Mouse (Mus musculus) neural tube, embryonic 12.5 days (tissue): ENCODE results near the gene Arg1. TPM values are rescaled to one million over a fixed set of nuclear protein-coding genes. Genes with fewer than 3 reads are reported as not detected.

Experiments
- ATAC-seq: fragments of 200-750 bp; cut with Nextera tagmentation; 2 replicates; pipeline ENCODE4 v1.8.0; 2017; ENCODE audit warnings: low read depth, mild to moderate bottlenecking, moderate TSS enrichment, moderate library complexity; ENCODE audit not compliant: low FRiP score
- H3K27ac ChIP-seq: fragments of 300-500 bp; sonication (generic); 2 replicates; pipeline ENCODE4 v1.5.1; 2016
- H3K27me3 ChIP-seq: fragments of 300-500 bp; sonication (generic); replicated peaks from 2 replicates; pipeline ENCODE4 v1.6.1; 2016; ENCODE audit warnings: mild to moderate bottlenecking
- H3K36me3 ChIP-seq: fragments of 300-500 bp; sonication (generic); 2 replicates; pipeline ENCODE4 v1.6.1; 2016; ENCODE audit warnings: mild to moderate bottlenecking
- H3K4me1 ChIP-seq: fragments of 300-500 bp; sonication (generic); 2 replicates; pipeline ENCODE4 v1.6.1; 2016
- H3K4me2 ChIP-seq: fragments of 300-500 bp; sonication (generic); replicated peaks from 2 replicates; pipeline ENCODE4 v1.6.1; 2016; ENCODE audit warnings: mild to moderate bottlenecking
- H3K4me3 ChIP-seq: fragments of 300-500 bp; sonication (generic); 2 replicates; pipeline ENCODE4 v1.5.1; 2016
- H3K9ac ChIP-seq: fragments of 300-500 bp; sonication (generic); 2 replicates; pipeline ENCODE4 v1.6.1; 2016; ENCODE audit warnings: mild to moderate bottlenecking
- H3K9me3 ChIP-seq: fragments of 300-500 bp; sonication (generic); 2 replicates; pipeline ENCODE4 v1.6.1; 2016; ENCODE audit warnings: mild to moderate bottlenecking
- WGBS: fragments of 180-500 bp; shearing (Covaris S2); methylation state at CpG from one replicate; pipeline ENCODE4 v1.1.7; 2016; 5-methylcytosine and 5-hydroxymethylcytosine counted together
- polyA plus RNA-seq: library from polyadenylated mRNA; unstranded; fragments of >200 nt; fragmentation: Nextera tagmentation; extraction: Ambion mirVana; gene quantifications from 2 replicates; pipeline ENCODE4 v1.2.1, GENCODE M21; 2016

Arg1 gene
- polyA plus RNA-seq, 1 experiment from 2014 or later, result 9.2 TPM

DNA sequence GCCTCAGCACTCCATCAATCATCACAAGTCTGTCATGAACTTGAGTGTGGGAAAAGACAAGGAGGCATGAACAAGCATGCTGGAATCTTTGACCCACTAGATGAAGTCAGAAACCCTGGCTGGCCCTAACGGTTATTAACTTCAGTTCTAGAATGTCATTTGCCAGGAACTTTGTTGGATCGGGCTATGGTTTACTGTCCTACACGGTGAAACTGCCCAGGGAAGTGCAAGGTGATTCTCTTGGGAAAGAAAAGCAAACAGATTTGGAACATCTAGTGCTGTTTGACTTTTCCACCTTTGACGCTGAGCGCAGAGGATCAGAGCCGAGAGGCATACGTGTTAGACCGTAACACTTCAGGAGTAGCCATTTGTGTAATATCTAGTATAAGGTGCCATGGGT, 24.3 kb upstream of the Arg1 start:
- no peaks in the 10 kb centered on the region for H3K9me3 ChIP-seq
- H3K36me3 ChIP-seq, result no peaks in the 10 kb centered on the region
- H3K4me3 ChIP-seq, result no peak overlapping the region
- H3K4me2 ChIP-seq, result no peak overlapping the region
- no peak overlapping the region for H3K9ac ChIP-seq
- no peak for ATAC-seq
- WGBS, result 91% methylated on average over 8 of the region's 8 CpGs
- H3K27ac ChIP-seq, result no peak overlapping the region
- no peaks in the 10 kb centered on the region for H3K27me3 ChIP-seq
- H3K4me1 ChIP-seq, result no peaks in the 10 kb centered on the region

DNA sequence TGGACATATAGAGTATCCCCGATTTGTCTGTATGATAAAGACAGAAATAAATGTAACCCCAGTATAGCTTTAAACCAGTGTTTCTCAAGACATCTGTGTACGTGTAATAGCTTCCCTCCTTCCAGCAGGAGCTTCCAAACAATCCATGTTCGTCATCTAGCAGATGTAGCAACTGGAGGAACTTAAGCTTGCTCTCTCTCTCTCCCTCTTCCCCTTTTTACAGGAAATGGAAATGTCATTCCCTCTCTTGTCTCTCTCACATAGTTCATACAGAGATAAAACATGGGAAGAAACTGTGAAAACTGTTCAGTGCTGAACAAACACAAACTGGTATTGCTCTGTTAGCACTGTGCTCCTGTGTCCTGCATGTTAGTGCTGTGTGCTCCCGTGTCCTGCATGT, 22.9 kb upstream of the Arg1 start:
- no peaks in the 10 kb centered on the region for H3K27me3 ChIP-seq
- WGBS, result 78% methylated on average over 4 of the region's 4 CpGs
- no peak overlapping the region for H3K4me2 ChIP-seq
- no peaks in the 10 kb centered on the region for H3K4me1 ChIP-seq
- no peaks in the 10 kb centered on the region for H3K36me3 ChIP-seq
- ATAC-seq, result no peak
- H3K4me3 ChIP-seq, result no peak overlapping the region
- H3K9me3 ChIP-seq, result no peaks in the 10 kb centered on the region
- H3K27ac ChIP-seq, result no peak overlapping the region
- H3K9ac ChIP-seq, result no peak overlapping the region

DNA sequence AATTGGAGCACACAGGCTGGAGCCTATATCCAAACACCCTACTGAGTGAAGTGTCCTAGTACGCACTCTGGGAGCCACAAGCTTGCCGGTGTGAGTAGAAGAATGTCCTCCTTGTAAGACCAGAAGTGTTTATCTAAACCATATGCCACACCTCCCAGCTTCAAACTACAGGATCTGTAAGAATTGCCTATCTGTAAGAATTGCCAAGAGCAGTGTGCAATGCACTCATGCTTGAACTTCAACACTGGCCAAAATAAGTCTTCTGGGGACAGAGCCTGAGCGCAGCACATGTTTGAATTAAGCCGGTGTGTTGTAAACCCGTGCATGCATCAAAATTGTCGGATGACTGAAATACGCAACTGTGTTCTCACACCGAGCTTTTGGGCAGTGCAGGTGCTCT, 21.0 kb upstream of the Arg1 start:
- Histone ChIP-seq H3K27me3 (no peaks in the 10 kb centered on the region), H3K4me3 (no peak overlapping the region), H3K36me3 (no peaks in the 10 kb centered on the region), H3K4me1 (no peaks in the 10 kb centered on the region), H3K9ac (no peak overlapping the region), H3K9me3 (no peaks in the 10 kb centered on the region), H3K27ac (no peak overlapping the region), H3K4me2 (no peak overlapping the region)
- 82% methylated on average over 8 of the region's 8 CpGs for WGBS
- no peak for ATAC-seq

DNA sequence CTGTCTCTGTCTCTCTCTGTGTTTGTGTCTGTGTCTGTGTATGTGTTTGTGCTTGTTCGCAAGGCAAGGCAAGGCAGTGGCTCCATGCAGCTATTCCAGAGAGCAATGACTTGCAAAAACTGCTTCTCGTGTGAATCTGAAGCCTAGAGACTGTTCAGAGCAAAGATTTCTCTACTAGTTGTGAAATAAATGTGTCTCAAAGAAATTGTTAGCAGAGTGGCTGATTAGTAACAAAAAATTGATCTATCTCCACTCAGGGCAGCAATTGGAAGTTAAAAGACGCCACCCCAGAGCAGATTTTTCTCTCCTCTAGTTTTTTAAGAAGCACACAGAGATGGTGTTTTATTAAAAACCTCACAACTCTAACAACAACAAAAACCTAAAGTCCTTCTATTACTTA, 20.6 kb upstream of the Arg1 start:
- no peaks in the 10 kb centered on the region for H3K9me3 ChIP-seq
- ATAC-seq, result no peak
- H3K9ac ChIP-seq, result no peak overlapping the region
- H3K4me2 ChIP-seq, result no peak overlapping the region
- H3K27me3 ChIP-seq, result no peaks in the 10 kb centered on the region
- no peak overlapping the region for H3K4me3 ChIP-seq
- H3K4me1 ChIP-seq, result no peaks in the 10 kb centered on the region
- WGBS, result 79% methylated on average over 3 of the region's 3 CpGs
- H3K36me3 ChIP-seq, result no peaks in the 10 kb centered on the region
- no peak overlapping the region for H3K27ac ChIP-seq

DNA sequence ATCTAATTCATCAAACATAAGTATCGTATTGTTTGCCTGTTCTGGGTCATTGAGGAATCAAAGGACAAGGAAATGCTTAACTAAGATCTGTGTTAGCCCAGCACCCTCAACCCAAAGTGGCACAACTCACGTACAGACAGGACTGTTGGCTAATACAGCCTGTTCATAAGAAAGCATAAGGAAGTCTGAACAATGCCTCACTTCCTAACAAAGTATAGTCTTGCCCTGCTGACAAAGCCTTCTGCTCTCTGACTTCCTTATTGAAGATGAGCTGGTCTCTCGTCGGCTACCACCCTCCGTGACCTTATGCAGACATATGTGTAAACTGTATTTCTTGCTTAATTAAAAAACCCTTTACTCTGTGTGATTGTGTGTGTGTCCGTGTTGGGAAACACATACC, 2.9 kb upstream of the Arg1 start:
- H3K4me1 ChIP-seq, result peaks cover 18% of the 10 kb centered on the region
- no peak overlapping the region for H3K4me2 ChIP-seq
- 85% methylated on average over 6 of the region's 6 CpGs for whole genome bisulfite sequencing
- H3K9ac ChIP-seq, result no peak overlapping the region
- no peaks in the 10 kb centered on the region for H3K36me3 ChIP-seq
- H3K27me3 ChIP-seq, result no peaks in the 10 kb centered on the region
- H3K4me3 ChIP-seq, result no peak overlapping the region
- no peaks in the 10 kb centered on the region for H3K9me3 ChIP-seq
- no peak for ATAC-seq
- H3K27ac ChIP-seq, result no peak overlapping the region

DNA sequence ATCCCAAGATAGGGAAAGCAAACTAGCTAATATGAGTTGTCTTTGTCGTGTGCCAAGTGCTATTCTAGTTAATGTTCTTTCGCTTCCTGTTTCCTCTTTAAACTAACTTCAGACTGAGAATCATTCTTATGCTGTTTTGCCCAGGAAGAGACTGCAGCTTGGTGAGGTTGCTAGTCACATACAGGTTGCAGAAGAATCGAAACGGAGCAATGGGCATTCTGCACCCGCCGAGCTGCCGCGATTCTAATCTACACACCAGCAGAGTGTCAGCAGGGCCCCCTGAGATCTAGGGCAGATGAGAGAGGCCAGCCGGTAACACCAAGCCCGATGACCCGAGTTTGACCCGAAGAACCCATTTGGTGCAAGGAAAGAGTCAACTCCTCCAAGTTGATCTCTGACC, 788 bp upstream of the Arg1 start:
- no peaks in the 10 kb centered on the region for H3K27me3 ChIP-seq

DNA sequence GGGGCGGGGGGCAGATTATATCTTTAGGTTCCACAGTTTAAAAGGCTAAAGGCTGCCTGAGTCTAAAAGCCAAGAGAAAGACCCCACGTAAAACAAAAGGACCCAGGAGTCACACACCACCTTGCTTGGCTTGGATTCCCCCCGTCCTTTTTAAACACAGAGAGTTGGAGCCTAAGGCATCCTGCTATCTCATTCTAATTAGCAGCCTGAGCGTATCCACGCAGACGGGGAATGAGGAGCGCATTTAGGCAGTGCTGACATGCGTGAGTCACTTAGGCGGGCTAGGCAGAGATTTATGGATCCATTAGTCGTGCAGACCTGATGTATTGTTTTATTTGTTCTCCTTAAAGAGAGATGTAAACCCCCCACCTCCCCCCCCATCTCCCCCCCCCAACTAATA, 904 bp downstream of the Arg1 start:
- no peak overlapping the region for H3K4me3 ChIP-seq
- H3K9me3 ChIP-seq, result no peaks in the 10 kb centered on the region
- no peaks in the 10 kb centered on the region for H3K36me3 ChIP-seq
- no peak overlapping the region for H3K9ac ChIP-seq
- H3K27ac ChIP-seq, result no peak overlapping the region
- no peaks in the 10 kb centered on the region for H3K27me3 ChIP-seq
- 11% methylated on average over 10 of the region's 10 CpGs for WGBS
- peaks cover 18% of the 10 kb centered on the region for H3K4me1 ChIP-seq
- H3K4me2 ChIP-seq, result peak overlapping the region; percentile 12
- peak; percentile 87 for ATAC-seq

More for the DNA sequence above, 788 bp upstream of the Arg1 start:
- no peaks in the 10 kb centered on the region for H3K9me3 ChIP-seq
- H3K4me1 ChIP-seq, result peaks cover 18% of the 10 kb centered on the region
- WGBS, result 15% methylated on average over 12 of the region's 12 CpGs
- no peak overlapping the region for H3K9ac ChIP-seq
- no peak overlapping the region for H3K4me3 ChIP-seq
- no peak for ATAC-seq
- H3K27ac ChIP-seq, result no peak overlapping the region
- H3K36me3 ChIP-seq, result no peaks in the 10 kb centered on the region
- peak overlapping the region; percentile 23 for H3K4me2 ChIP-seq

DNA sequence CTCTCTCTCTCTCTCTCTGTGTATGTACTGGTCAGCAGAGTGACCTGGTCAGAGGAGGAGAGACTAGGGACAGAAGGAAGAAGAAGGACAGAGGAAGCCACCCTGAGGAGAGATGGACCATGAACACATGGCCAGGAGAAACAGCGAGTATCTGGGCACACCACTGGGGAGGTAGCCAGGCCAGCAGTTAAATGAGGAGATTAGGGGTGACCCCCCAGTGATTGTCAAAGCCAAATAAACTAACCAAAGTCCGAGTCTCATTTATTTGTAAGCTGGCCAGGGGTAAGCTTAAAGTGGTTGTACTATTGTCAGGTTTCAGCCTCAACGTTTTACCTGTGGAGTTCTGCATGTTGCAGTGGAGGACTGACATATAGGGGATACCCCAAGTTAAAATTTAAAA, 3.0 kb downstream of the Arg1 start:
- ATAC-seq, result no peak
- H3K9me3 ChIP-seq, result no peaks in the 10 kb centered on the region

DNA sequence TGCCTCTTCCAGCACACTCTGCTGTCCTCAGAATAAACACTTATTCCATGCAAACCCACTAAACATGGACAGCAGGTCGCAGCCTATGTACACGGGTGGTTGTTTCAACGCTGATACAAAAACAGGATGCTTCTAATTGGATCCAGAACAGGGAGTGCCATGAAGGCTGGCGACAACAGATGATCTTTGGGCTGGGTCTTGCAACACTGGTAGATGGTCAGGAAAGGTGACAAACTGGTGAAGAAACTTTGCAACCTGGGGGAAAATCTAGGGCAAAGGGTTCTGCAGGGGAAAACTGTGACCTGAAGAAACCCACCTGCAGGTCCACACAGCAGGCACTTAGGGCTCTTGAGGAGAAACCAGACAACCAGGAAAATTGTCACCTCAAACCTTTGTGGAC, 4.3 kb downstream of the Arg1 start:
- Histone ChIP-seq H3K4me2 (no peak overlapping the region), H3K9me3 (no peaks in the 10 kb centered on the region), H3K9ac (no peak overlapping the region), H3K4me3 (no peak overlapping the region), H3K36me3 (no peaks in the 10 kb centered on the region; the same call in 1 of the 2 replicates), H3K27ac (no peak overlapping the region), H3K4me1 (peaks cover 14% of the 10 kb centered on the region), H3K27me3 (no peaks in the 10 kb centered on the region)
- 83% methylated on average over 4 of the region's 4 CpGs for WGBS
- no peak for ATAC-seq

More for the DNA sequence above, 3.0 kb downstream of the Arg1 start:
- Histone ChIP-seq H3K36me3 (no peaks in the 10 kb centered on the region), H3K9ac (no peak overlapping the region), H3K4me3 (no peak overlapping the region), H3K27me3 (no peaks in the 10 kb centered on the region), H3K27ac (no peak overlapping the region), H3K4me1 (peaks cover 18% of the 10 kb centered on the region), H3K4me2 (no peak overlapping the region)
- 76% methylated on average over 3 of the region's 3 CpGs for WGBS

DNA sequence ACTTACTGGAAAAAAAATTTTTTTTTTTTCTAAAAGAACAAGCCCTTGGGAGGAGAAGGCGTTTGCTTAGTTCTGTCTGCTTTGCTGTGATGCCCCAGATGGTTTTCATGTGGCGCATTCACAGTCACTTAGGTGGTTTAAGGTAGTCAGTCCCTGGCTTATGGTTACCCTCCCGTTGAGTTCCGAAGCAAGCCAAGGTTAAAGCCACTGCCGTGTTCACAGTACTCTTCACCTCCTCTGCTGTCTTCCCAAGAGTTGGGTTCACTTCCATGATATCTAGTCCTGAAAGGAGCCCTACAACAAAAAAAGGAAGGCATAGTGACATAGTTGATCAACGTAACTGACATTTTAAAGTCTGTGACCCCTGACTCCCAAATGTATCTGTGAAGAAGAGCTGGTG, 11.8 kb downstream of the Arg1 start:
- Histone ChIP-seq H3K9me3 (no peaks in the 10 kb centered on the region), H3K4me2 (no peak overlapping the region), H3K4me1 (no peaks in the 10 kb centered on the region), H3K9ac (no peak overlapping the region), H3K36me3 (peaks cover 43% of the 10 kb centered on the region), H3K27ac (no peak overlapping the region), H3K27me3 (no peaks in the 10 kb centered on the region), H3K4me3 (no peak overlapping the region)
- ATAC-seq, result no peak
- 93% methylated on average over 6 of the region's 6 CpGs for WGBS

DNA sequence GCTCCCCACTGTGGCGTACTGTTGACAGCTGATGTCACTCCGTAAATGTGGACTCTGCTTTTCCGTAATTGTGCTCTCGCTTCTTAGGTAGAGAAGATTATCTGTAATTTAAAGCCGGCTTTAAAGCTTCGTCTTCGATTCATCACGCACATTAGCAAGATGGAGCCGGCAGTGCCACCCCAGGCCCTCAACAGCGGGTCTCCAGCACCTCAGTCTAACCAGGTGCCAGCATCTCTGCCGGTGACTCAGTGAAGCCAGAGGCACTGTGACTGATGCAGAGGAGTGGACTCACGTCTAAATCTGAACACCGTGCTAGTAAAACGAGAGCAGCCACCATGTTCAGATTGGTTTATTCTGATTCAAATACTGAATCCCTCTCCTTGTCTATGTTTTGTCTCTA, 14.7 kb downstream of the Arg1 start:
- Histone ChIP-seq H3K4me3 (no peak overlapping the region), H3K4me2 (no peak overlapping the region), H3K4me1 (no peaks in the 10 kb centered on the region), H3K36me3 (peaks cover 72% of the 10 kb centered on the region), H3K27me3 (no peaks in the 10 kb centered on the region), H3K9ac (no peak overlapping the region), H3K27ac (no peak overlapping the region), H3K9me3 (no peaks in the 10 kb centered on the region)
- no peak for ATAC-seq
- 95% methylated on average over 14 of the region's 14 CpGs for WGBS

DNA sequence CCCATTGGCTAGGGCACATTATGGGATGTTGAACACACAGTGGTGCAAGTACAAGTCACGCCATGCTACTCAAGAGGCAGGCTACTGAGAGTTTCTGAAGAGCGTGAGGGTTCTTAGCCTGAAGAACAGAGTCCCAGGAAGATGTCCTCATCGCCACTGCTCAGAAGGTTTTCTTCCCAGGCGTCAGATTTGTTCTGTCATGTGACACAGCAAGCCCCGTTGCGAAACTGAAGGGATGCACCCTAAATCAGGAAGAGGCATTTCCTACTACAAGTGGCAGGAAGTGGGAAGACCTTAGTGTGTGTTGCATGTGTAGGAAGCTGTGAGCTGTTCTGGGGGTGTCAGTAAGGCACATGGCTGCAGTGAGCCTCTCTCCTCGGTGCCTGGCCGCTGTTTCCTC, 16.1 kb downstream of the Arg1 start:
- no peak overlapping the region for H3K4me3 ChIP-seq
- no peaks in the 10 kb centered on the region for H3K4me1 ChIP-seq
- no peak for ATAC-seq
- H3K27ac ChIP-seq, result no peak overlapping the region
- no peaks in the 10 kb centered on the region for H3K9me3 ChIP-seq
- peaks cover 75% of the 10 kb centered on the region for H3K36me3 ChIP-seq
- H3K27me3 ChIP-seq, result no peaks in the 10 kb centered on the region
- H3K4me2 ChIP-seq, result no peak overlapping the region
- WGBS, result 93% methylated on average over 8 of the region's 8 CpGs
- no peak overlapping the region for H3K9ac ChIP-seq

DNA sequence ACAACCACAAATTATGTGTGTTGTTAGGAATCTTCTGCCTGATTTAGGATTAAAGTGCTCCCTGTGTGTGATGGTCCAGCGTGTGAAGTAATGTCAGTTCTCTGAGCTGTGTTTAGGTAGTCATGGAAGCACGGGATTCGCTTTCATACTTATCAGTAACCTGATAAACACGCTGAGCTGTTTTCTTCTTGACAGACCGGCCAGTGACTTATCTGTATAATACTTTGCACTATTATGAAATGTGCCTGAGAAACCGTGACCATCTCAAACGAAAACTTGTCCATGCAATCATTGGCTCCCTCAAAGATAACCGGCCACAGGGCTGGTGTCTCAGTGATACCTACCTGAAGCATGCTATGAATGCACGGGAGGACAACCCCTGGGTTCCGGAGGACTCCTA, 21.7 kb downstream of the Arg1 start:
- H3K27ac ChIP-seq, result no peak overlapping the region
- no peak overlapping the region for H3K9ac ChIP-seq
- H3K27me3 ChIP-seq, result no peaks in the 10 kb centered on the region
- H3K36me3 ChIP-seq, result peaks cover 94% of the 10 kb centered on the region
- 95% methylated on average over 10 of the region's 10 CpGs for WGBS
- no peak for ATAC-seq
- no peak overlapping the region for H3K4me3 ChIP-seq
- H3K9me3 ChIP-seq, result no peaks in the 10 kb centered on the region
- H3K4me2 ChIP-seq, result no peak overlapping the region
- no peaks in the 10 kb centered on the region for H3K4me1 ChIP-seq
